Mouse (Mus musculus): ENCODE measurements around the gene Runx2.

DNA sequence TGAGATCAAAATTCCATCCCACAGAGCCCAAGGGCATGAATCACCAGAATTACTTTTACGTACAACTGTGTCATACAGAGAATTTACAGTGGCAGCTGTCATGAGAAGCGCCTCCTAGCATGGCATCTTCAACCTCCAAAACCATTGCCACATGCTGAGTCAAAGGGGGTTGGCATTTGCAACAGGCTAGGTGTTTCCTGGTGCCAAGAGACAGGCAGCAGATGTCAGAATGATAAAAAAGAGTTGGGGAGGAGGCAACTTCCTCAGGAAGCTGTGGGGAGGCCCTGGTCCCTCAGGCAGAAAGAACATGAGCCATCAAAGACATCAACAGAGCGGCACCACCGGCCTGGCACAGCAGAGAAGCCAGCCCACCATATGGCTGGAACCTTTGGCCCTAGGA lies 160.1 kb downstream of the Runx2 start:
- no peak for TF ChIP-seq CTCF (IDR thresholded peaks at IDR 0.05; ENCODE audit: low read depth, low read length)
- no peak for TF ChIP-seq POLR2A (IDR thresholded peaks at IDR 0.05; ENCODE audit: borderline replicate concordance, low read depth, low read length)

Measured in bone marrow macrophage, adult 2 months (primary cell).